Mouse (Mus musculus) lung, embryonic 16.5 days (tissue): ENCODE data around the gene E2f6. TPM values are rescaled to one million over a fixed set of nuclear protein-coding genes. Genes with fewer than 3 reads are reported as not detected.

Experiments used
- ATAC-seq: fragments of 200-750 bp; cut with Nextera tagmentation; 2 replicates; pipeline ENCODE4 v1.8.0; 2017; ENCODE audit warnings: low read depth, mild to moderate bottlenecking, moderate library complexity
- H3K27ac ChIP-seq: fragments of 300-500 bp; sonication (generic); 2 replicates; pipeline ENCODE4 v1.5.1; 2014; ENCODE audit warnings: mild to moderate bottlenecking, control low read depth, low read length
- H3K27me3 ChIP-seq: fragments of 300-500 bp; sonication (generic); 2 replicates; pipeline ENCODE4 v1.6.1; 2014; ENCODE audit warnings: low read depth, low read length, mixed read lengths; ENCODE audit not compliant: control insufficient read depth, insufficient read depth
- H3K36me3 ChIP-seq: fragments of 300-500 bp; sonication (generic); 2 replicates; pipeline ENCODE4 v1.6.1; 2014; ENCODE audit warnings: low read length; ENCODE audit not compliant: control insufficient read depth, insufficient read depth
- H3K4me1 ChIP-seq: fragments of 300-500 bp; sonication (generic); replicated peaks from 2 replicates; pipeline ENCODE4 v1.6.1; 2014; ENCODE audit warnings: low read length, mixed read lengths; ENCODE audit not compliant: control insufficient read depth, insufficient read depth
- H3K4me2 ChIP-seq: fragments of 300-500 bp; sonication (generic); 2 replicates; pipeline ENCODE4 v1.6.1; 2014; ENCODE audit warnings: low read depth, low read length, control low read depth
- H3K4me3 ChIP-seq: fragments of 300-500 bp; sonication (generic); 2 replicates; pipeline ENCODE4 v1.5.1; 2014; ENCODE audit warnings: mild to moderate bottlenecking, low read length, control low read depth
- H3K9ac ChIP-seq: fragments of 300-500 bp; sonication (generic); 2 replicates; pipeline ENCODE4 v1.6.1; 2014; ENCODE audit warnings: low read length, control low read depth
- H3K9me3 ChIP-seq: fragments of 300-500 bp; sonication (generic); 2 replicates; pipeline ENCODE4 v1.6.1; 2016; ENCODE audit warnings: low read length; ENCODE audit not compliant: control insufficient read depth
- WGBS: fragments of 180-500 bp; shearing (Covaris S2); extraction: QIAGEN DNeasy Blood & Tissue Kit; methylation state at CpG from one replicate; pipeline ENCODE4 v1.1.7; 2014; 5-methylcytosine and 5-hydroxymethylcytosine counted together
- polyA plus RNA-seq: library from polyadenylated mRNA; unstranded; fragments of >200 nt; fragmentation: Nextera tagmentation; extraction: Ambion mirVana; gene quantifications from 2 replicates; pipeline ENCODE4 v1.2.1, GENCODE M21; 2015

E2f6 gene
- polyA plus RNA-seq, 1 experiment from 2014 or later = 29.6 TPM

DNA sequence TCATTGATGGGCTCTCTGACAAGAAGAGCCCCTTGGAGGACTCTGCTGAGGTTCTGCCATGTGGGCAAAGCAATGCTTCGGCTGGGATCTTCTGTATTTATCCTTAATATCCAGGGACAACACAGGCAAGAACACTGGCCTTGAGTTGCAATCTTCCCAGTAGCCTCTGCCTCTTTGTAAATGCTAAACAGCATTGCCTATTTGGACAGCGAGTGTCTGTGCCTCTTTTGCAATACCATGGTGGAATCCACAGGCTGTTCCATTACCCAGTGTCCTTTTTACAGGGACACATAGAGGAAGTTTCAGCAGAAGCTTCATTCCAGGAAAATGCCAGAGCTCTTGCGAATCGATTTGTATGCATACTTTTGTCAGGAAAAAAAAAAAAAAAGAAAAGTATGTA, 53.7 kb downstream of the E2f6 start:
- Histone ChIP-seq H3K4me1 (peaks cover 21% of the 10 kb centered on the region), H3K9ac (no peak overlapping the region), H3K4me3 (no peak overlapping the region), H3K9me3 (no peaks in the 10 kb centered on the region), H3K27ac (no peak overlapping the region), H3K27me3 (no peaks in the 10 kb centered on the region), H3K36me3 (no peaks in the 10 kb centered on the region), H3K4me2 (no peak overlapping the region)
- WGBS = 61% methylated on average over 4 of the region's 4 CpGs
- ATAC-seq = no peak

DNA sequence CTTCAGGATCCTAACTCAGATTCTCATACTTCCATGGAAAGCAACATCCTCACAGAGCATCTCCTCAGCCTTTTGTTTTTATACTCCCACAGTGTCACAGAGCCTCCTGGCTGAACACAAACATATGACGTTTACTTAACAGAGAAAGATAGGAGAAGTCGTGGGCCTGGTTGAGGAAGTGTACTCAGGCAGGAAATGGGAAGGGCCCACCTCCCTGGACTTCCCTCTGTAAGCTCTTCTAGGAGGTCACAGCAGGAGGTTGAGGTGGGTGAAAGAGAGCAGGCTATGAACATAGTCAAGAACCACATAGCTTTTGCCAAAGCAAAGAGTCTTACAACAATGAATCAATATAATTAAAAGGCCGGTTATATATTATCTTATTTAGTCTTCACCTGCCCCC, 55.1 kb downstream of the E2f6 start:
- H3K4me1 ChIP-seq = peaks cover 35% of the 10 kb centered on the region
- no peak for ATAC-seq
- WGBS = 27% methylated on average over 3 of the region's 3 CpGs
- H3K9ac ChIP-seq = no peak overlapping the region
- H3K4me2 ChIP-seq = no peak overlapping the region
- no peaks in the 10 kb centered on the region for H3K27me3 ChIP-seq
- H3K9me3 ChIP-seq = no peaks in the 10 kb centered on the region
- H3K4me3 ChIP-seq = no peak overlapping the region
- no peak overlapping the region for H3K27ac ChIP-seq
- H3K36me3 ChIP-seq = no peaks in the 10 kb centered on the region

DNA sequence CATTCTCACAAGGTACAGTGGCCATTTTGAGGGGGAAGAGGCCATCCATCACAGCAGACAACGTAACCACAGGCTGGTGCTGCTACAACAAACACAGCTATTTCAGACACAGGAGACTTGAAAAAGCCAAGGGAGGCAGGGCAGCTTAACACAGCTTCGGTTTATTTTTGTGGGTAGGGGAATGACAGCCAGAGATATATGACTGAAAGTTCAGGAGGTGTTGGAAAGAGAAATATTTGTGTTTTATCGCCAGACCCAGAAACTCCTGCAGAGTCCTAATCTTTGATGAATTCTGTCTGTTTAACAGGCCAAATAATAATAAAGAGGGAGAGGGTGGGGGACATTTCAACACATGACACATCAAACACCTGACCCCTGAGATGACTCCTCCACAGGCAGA, 55.7 kb downstream of the E2f6 start:
- H3K27me3 ChIP-seq = no peaks in the 10 kb centered on the region
- H3K27ac ChIP-seq = no peak overlapping the region
- peaks cover 38% of the 10 kb centered on the region for H3K4me1 ChIP-seq
- WGBS = 12% methylated on average over 3 of the region's 3 CpGs
- no peak overlapping the region for H3K9ac ChIP-seq
- ATAC-seq = no peak
- H3K36me3 ChIP-seq = no peaks in the 10 kb centered on the region
- no peak overlapping the region for H3K4me2 ChIP-seq
- no peak overlapping the region for H3K4me3 ChIP-seq
- no peaks in the 10 kb centered on the region for H3K9me3 ChIP-seq

DNA sequence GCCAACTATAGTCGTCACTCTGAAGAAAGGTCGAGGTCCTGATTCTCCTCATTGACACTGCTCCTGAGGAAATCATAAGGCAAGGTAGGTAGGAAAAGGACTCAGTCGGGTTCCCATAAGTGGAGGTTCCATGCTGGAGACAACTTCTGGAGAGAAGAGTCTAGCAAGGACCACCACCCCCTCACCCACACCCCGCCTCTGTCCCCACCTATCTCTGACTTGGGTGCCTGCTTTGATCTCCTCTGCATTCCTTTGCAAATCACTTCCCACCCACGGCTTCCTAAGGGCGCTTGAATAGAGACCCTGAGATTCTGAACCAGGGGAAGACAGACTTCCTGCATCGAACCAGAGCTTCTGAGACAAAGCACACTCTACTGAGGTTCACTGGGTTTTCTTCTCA, 56.5 kb downstream of the E2f6 start:
- no peaks in the 10 kb centered on the region for H3K27me3 ChIP-seq
- no peak overlapping the region for H3K4me3 ChIP-seq
- H3K4me2 ChIP-seq = no peak overlapping the region
- no peak overlapping the region for H3K9ac ChIP-seq
- no peaks in the 10 kb centered on the region for H3K9me3 ChIP-seq
- peaks cover 38% of the 10 kb centered on the region for H3K4me1 ChIP-seq
- no peak for ATAC-seq
- H3K27ac ChIP-seq = no peak overlapping the region
- 58% methylated on average over 7 of the region's 7 CpGs for WGBS
- no peaks in the 10 kb centered on the region for H3K36me3 ChIP-seq

DNA sequence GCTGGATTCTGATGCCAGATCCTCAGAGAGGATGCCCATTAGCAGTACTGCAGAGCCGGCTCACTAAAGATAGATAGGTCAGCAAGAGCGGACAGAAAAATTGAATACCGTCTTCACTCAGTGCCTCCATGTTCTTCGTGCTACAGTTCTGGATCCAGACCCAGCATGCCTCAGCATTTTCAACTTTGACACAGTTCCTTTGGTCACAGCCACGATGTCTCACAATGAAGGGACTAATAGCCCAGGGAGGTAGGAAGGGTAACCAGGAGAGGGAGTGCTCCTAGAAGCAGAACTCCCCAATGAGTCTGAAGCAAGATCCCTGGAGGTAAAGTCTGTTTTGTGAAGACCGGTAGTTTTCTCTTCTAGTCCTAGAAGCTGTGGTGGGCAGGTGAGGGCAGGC, 57.9 kb downstream of the E2f6 start:
- Histone ChIP-seq H3K4me3 (no peak overlapping the region), H3K9me3 (no peaks in the 10 kb centered on the region), H3K27ac (peak overlapping the region; percentile 95), H3K9ac (no peak overlapping the region; the same call in 1 of the 2 replicates), H3K36me3 (no peaks in the 10 kb centered on the region), H3K4me1 (peaks cover 48% of the 10 kb centered on the region), H3K4me2 (no peak overlapping the region), H3K27me3 (no peaks in the 10 kb centered on the region)
- WGBS = 75% methylated on average over 6 of the region's 6 CpGs
- ATAC-seq = no peak

DNA sequence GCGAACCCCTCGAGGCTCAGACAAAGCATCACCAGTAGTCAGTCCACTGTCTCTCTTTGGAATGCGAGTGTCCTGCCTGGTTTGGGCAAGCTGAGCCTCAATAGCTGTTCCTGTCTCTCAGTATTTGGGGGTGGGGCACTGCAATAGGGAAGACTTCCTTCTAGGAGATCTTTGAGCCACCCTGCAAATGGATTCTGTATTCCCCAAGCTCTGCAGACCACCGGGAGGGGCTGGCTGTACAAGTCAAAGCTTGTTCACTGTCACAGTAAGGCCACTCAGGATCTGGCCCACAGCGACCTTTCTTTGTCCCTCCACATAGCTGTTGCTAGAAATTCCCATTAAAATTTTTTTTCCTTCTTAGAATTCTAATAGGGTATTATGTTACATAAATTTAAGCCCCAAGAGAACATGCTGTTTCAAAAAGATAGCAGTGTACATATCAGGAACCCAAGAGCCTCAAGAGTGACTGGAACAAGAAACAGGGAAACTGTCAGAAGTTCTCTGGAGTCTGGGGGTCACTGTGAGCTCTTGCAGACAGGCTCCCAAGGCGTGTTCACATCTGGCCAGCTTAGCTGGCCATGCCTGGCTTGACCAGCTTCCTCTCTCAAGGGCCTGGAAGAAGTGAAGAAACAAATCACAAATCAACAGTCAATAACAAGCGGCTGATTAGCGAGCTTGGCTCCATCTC, 58.5 kb downstream of the E2f6 start:
- H3K36me3 ChIP-seq = no peaks in the 10 kb centered on the region
- H3K9me3 ChIP-seq = no peaks in the 10 kb centered on the region
- H3K4me3 ChIP-seq = no peak overlapping the region
- H3K9ac ChIP-seq = no peak overlapping the region; the same call in 1 of the 2 replicates
- WGBS = 44% methylated on average over 8 of the region's 8 CpGs
- no peak for ATAC-seq
- no peak overlapping the region for H3K4me2 ChIP-seq
- H3K4me1 ChIP-seq = peaks cover 54% of the 10 kb centered on the region
- no peaks in the 10 kb centered on the region for H3K27me3 ChIP-seq
- peak overlapping the region; percentile 95 for H3K27ac ChIP-seq

DNA sequence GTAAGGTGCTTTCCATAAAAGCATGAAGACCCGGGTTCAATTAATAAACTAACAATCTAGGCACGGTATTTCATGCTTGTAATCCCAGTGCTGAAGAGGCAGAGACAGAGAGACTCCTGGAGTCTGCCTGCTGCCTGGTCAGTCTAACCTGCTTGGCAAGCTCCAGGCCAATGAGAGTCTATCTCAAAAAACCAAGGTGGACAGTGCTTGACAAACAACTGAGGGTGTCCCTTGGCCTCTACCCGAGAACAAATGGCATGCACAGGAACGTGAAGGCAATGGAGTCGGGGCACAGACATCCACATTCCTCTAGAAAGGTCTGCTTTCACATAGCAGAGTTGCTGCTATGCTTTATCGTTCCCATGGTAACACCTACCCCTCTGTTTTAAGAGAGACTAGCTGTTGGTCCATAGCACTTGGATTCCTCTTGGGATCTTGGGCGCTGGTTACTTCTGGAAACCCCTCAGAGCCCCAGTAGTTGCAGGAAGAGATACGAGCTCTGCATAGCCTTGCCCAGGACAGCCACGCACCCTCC, 59.2 kb downstream of the E2f6 start:
- H3K27ac ChIP-seq = peak overlapping the region; percentile 95

DNA sequence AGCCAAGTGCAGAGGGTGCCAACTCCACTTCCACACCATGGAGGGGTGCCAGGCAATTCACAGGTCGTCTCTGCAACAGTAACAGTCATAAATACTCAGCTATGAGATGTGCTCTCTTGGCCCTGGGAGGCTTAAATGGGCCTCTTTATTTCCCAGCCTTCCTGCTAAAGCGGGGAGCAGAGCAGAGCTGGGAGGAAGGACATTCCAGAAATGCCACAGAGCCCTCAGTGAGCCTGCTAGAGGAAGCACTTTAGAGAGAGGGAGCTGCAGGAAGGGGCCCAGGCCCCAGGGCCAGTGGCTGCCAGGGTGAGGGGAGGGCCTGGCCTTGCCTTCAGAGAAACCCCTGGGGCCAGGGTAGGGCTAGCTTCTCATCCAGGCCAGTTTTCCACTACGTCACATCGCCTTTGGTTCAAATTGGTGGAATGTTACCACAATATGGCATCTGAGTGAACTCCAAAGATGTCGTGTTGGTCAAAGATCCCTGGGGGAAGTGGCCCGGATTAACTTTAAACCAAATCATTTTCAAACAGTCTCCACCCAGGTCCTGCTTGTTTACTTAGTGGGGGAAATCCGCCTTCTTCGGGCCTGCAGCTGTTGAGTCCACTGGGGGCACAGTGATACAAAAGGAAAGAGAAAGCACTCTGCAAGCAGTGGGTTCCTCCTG, 59.8 kb downstream of the E2f6 start:
- 18% methylated on average over 8 of the region's 8 CpGs for WGBS
- H3K9ac ChIP-seq = peak overlapping the region; percentile 12
- no peaks in the 10 kb centered on the region for H3K36me3 ChIP-seq
- peak overlapping the region; percentile 26; the same call in 1 of the 2 replicates for H3K4me2 ChIP-seq
- ATAC-seq = peak; percentile 83
- no peak overlapping the region for H3K4me3 ChIP-seq
- peak overlapping the region; percentile 95 for H3K27ac ChIP-seq
- H3K4me1 ChIP-seq = peaks cover 67% of the 10 kb centered on the region
- H3K9me3 ChIP-seq = no peaks in the 10 kb centered on the region
- H3K27me3 ChIP-seq = no peaks in the 10 kb centered on the region

More for the DNA sequence above, 59.2 kb downstream of the E2f6 start:
- Histone ChIP-seq H3K9me3 (no peaks in the 10 kb centered on the region), H3K9ac (peak overlapping the region; percentile 12; the same call in 1 of the 2 replicates), H3K27me3 (no peaks in the 10 kb centered on the region), H3K36me3 (no peaks in the 10 kb centered on the region), H3K4me2 (peak overlapping the region; percentile 26; the same call in 1 of the 2 replicates), H3K4me3 (no peak overlapping the region), H3K4me1 (peaks cover 61% of the 10 kb centered on the region)
- no peak; the same call in 1 of the 2 replicates for ATAC-seq
- 22% methylated on average over 9 of the region's 9 CpGs for WGBS

DNA sequence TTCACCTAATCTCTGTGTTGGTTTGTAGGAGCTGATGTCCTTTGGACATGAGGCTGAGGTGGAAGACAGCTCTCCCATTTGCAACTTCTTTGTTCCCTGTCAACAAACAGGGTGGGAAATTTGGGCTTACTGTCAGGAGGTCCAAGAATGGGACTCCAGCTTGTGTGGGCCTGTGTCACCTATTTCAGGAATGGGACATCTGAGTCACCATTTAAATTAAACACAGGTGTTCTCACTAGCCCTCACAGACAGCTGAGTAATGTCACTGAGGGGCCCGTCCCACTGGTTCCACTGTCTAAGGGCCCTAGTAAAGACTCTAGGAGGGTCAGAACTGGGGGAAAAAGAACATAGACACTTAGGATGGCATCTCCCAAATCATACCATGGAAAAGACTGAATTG, 61.2 kb downstream of the E2f6 start:
- Histone ChIP-seq H3K27me3 (no peaks in the 10 kb centered on the region), H3K27ac (no peak overlapping the region), H3K9ac (no peak overlapping the region), H3K4me3 (no peak overlapping the region), H3K4me1 (peaks cover 73% of the 10 kb centered on the region), H3K9me3 (no peaks in the 10 kb centered on the region), H3K4me2 (no peak overlapping the region), H3K36me3 (no peaks in the 10 kb centered on the region)
- ATAC-seq = no peak
- 77% methylated on average over 1 of the region's 1 CpGs for WGBS
